Mouse (Mus musculus) liver (tissue): ENCODE measurements around the gene Scgb1b19.
"Not testable (repeated sequence)": the region's sequence is repeated elsewhere in the genome, so short reads cannot be mapped to it uniquely, and the experiment has no call there.

ENCODE experiments used
- DNase-seq: peaks from one replicate; pipeline ENCODE4 v3.0.0-alpha.2; 2020; ENCODE audit warnings: mixed read lengths

Gene Scgb1b19

DNA sequence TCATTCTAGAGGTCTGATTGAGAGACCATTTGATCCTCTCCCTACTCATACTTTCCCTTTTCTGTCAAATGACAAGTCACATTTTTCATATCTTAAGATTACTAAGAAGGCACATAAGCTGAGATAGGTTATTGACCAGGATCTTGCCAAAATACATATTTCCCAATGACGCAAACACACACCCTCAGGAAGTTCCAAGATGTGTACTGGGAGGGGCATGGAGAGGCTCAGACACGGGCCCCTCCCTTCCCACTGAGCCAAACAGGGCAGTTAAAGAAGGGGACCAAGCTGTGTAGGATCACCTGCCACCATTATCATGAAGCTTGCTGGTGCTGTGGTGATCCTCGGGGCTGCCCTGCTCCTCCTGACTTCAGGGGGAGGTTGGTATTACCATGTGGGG, at the start of gene Scgb1b19:
Gene Scgb1b19 (plus strand): TSS at position 301 of the 400 bp plus-strand sequence.
- not testable (repeated sequence) for DNase-seq

DNA sequence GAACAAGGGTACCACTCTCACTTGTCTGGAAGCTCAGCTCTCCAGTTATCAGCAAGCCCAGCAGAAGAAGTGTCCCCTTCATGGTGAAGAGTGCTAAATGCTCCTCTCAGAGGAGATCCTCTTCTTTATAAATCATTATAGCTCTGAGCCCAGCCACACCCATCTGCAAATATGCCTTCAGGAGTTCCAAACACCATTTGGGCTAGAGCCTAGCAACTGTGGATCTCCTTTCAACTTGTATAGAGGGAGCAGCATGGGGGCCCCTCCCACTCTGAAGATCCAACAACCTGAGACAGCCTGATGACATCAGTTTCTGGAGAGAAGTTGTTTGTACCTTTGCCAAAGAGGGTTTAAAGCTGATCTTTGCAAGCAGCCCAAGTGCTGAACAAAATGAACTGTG, 6.9 kb upstream of the Scgb1b19 start, which contains the start of gene Scgb2b19:
Gene Scgb2b19 (minus strand): TSS at position 101 of the 400 bp plus-strand sequence.
- not testable (repeated sequence) for DNase-seq
